Mouse (Mus musculus): ENCODE measurements at regions not wholly inside any gene's neighbourhood (a gene's known extent, or its start where the extent isn't known, plus 50 kb on each side); places are given as distances from the start of the nearest gene placed in this dataset.
A peak's percentile ranks its signal among the peaks of the same experiment; 100 is the strongest.

GRCm38 (mm10) chr8:35987327-35987726 is 221.7 kb downstream of the Gm19410 start:
- DNase-seq (ENCODE audit: low read depth in 2 of 2, low spot score in 2 of 2) = no peak

- no peak for DNase-seq (ENCODE audit: low read depth in 2 of 2, low spot score in 2 of 2)
Observed at GRCm38 (mm10) chr8:35991013-35991412, 225.4 kb downstream of the Gm19410 start.

GRCm38 (mm10) chr8:35991936-35992603 is 226.5 kb downstream of the Gm19410 start:
- peak; percentile 3 to 14 for DNase-seq (ENCODE audit: low read depth in 2 of 2, low spot score in 2 of 2)

- DNase-seq (ENCODE audit: low read depth in 2 of 2, low spot score in 2 of 2) = no peak
Observed at GRCm38 (mm10) chr8:35996330-35997077, 230.9 kb downstream of the Gm19410 start.

GRCm38 (mm10) chr8:35999584-35999983 is 234.0 kb downstream of the Gm19410 start:
- no peak for DNase-seq (ENCODE audit: low read depth in 2 of 2, low spot score in 2 of 2)

GRCm38 (mm10) chr8:36004387-36004786 is 238.8 kb downstream of the Gm19410 start:
- DNase-seq (ENCODE audit: low read depth in 2 of 2, low spot score in 2 of 2) = no peak

GRCm38 (mm10) chr8:36005536-36005935 is 239.9 kb downstream of the Gm19410 start:
- no peak for DNase-seq (ENCODE audit: low read depth in 2 of 2, low spot score in 2 of 2)

GRCm38 (mm10) chr8:36007724-36008123 is 242.1 kb downstream of the Gm19410 start:
- DNase-seq (ENCODE audit: low read depth in 2 of 2, low spot score in 2 of 2) = no peak

GRCm38 (mm10) chr8:36009565-36009964 is 244.0 kb downstream of the Gm19410 start:
- no peak for DNase-seq (ENCODE audit: low read depth in 2 of 2, low spot score in 2 of 2)

GRCm38 (mm10) chr8:36010446-36011217 is 245.0 kb downstream of the Gm19410 start:
- peak; percentile 39 to 52 for DNase-seq (ENCODE audit: low read depth in 2 of 2, low spot score in 2 of 2)

- no peak for DNase-seq (ENCODE audit: low read depth in 2 of 2, low spot score in 2 of 2)
Observed at GRCm38 (mm10) chr8:36014862-36015261, 249.3 kb downstream of the Gm19410 start.

GRCm38 (mm10) chr8:36016321-36017114 is 250.9 kb downstream of the Gm19410 start:
- DNase-seq (ENCODE audit: low read depth in 2 of 2, low spot score in 2 of 2) = no peak

- no peak for DNase-seq (ENCODE audit: low read depth in 2 of 2, low spot score in 2 of 2)
Observed at GRCm38 (mm10) chr8:36018993-36019753, 253.6 kb downstream of the Gm19410 start.

GRCm38 (mm10) chr8:36019895-36020294 is 254.3 kb downstream of the Gm19410 start:
- no peak for DNase-seq (ENCODE audit: low read depth in 2 of 2, low spot score in 2 of 2)

- no peak for DNase-seq (ENCODE audit: low read depth in 2 of 2, low spot score in 2 of 2)
Observed at GRCm38 (mm10) chr8:36027586-36027985, 262.0 kb downstream of the Gm19410 start.

GRCm38 (mm10) chr8:36028121-36028955 is 262.7 kb downstream of the Gm19410 start:
- DNase-seq (ENCODE audit: low read depth in 2 of 2, low spot score in 2 of 2) = peak; percentile 34 to 43

- DNase-seq (ENCODE audit: low read depth in 2 of 2, low spot score in 2 of 2) = no peak
Observed at GRCm38 (mm10) chr8:36029445-36029844, 263.9 kb downstream of the Gm19410 start.

- no peak for DNase-seq (ENCODE audit: low read depth in 2 of 2, low spot score in 2 of 2)
Observed at GRCm38 (mm10) chr8:36030237-36030636, 264.6 kb downstream of the Gm19410 start.

- no peak for DNase-seq (ENCODE audit: low read depth in 2 of 2, low spot score in 2 of 2)
Observed at GRCm38 (mm10) chr8:36031966-36032719, 266.6 kb downstream of the Gm19410 start.
